Mouse (Mus musculus) brain, embryonic 14.5 days (tissue): ENCODE measurements around the gene Hist1h2bp.
"Not testable (repeated sequence)": the region's sequence is repeated elsewhere in the genome, so short reads cannot be mapped to it uniquely, and the experiment has no call there.

Experiments used
- CTCF ChIP-seq: fragments of 200-500 bp; IDR thresholded peaks from 2 replicates; pipeline ENCODE4 v1.5.1; 2012; ENCODE audit warnings: inconsistent platforms, mild to moderate bottlenecking, moderate library complexity, borderline replicate concordance; ENCODE audit not compliant: insufficient read depth, insufficient read length; ENCODE audit errors: extremely low read depth
- POLR2A ChIP-seq: fragments of 200-500 bp; IDR thresholded peaks from 2 replicates; pipeline ENCODE4 v1.6.1; 2012; ENCODE audit warnings: mild to moderate bottlenecking, inconsistent platforms, borderline replicate concordance; ENCODE audit not compliant: poor library complexity, insufficient read depth, insufficient read length, severe bottlenecking; ENCODE audit errors: extremely low read depth

- TF ChIP-seq POLR2A, CTCF: not testable (repeated sequence)
These were observed 24.3 kb downstream of the Hist1h2bp start, which contains the start of gene Hist1h4m for GRCm38 (mm10) chr13:21811539-21811938.
